Mouse (Mus musculus) lung, postnatal 0 days (tissue): ENCODE measurements around the gene Fam129b. TPM values are rescaled to one million over a fixed set of nuclear protein-coding genes. Genes with fewer than 3 reads are reported as not detected.

Experiments used
- ATAC-seq: fragments of 200-750 bp; cut with Nextera tagmentation; 2 replicates; pipeline ENCODE4 v1.8.0; 2017; ENCODE audit warnings: moderate library complexity
- DNase-seq: peaks from one replicate; pipeline ENCODE4 v3.0.0-alpha.2; 2016; ENCODE audit warnings: low spot score
- H3K27ac ChIP-seq: fragments of 300-500 bp; sonication (generic); 2 replicates; pipeline ENCODE4 v1.5.1; 2014; ENCODE audit warnings: antibody characterized with exemption, mild to moderate bottlenecking, low read length, mixed read lengths
- H3K27me3 ChIP-seq: fragments of 300-500 bp; sonication (generic); replicated peaks from 2 replicates; pipeline ENCODE4 v1.6.1; 2014; ENCODE audit warnings: low read length, mixed read lengths; ENCODE audit not compliant: insufficient read depth
- H3K36me3 ChIP-seq: fragments of 300-500 bp; sonication (generic); 2 replicates; pipeline ENCODE4 v1.6.1; 2014; ENCODE audit warnings: low read length, mixed read lengths; ENCODE audit not compliant: insufficient read depth
- H3K4me1 ChIP-seq: fragments of 300-500 bp; sonication (generic); 2 replicates; pipeline ENCODE4 v1.6.1; 2014; ENCODE audit warnings: antibody characterized with exemption, low read depth, low read length, mixed read lengths; ENCODE audit not compliant: insufficient read depth
- H3K4me2 ChIP-seq: fragments of 300-500 bp; sonication (generic); replicated peaks from 2 replicates; pipeline ENCODE4 v1.6.1; 2014; ENCODE audit warnings: low read depth, mild to moderate bottlenecking, low read length, moderate library complexity, mixed read lengths
- H3K4me3 ChIP-seq: fragments of 300-500 bp; sonication (generic); 2 replicates; pipeline ENCODE4 v1.5.1; 2014; ENCODE audit warnings: low read depth, low read length
- H3K9ac ChIP-seq: fragments of 300-500 bp; sonication (generic); replicated peaks from 2 replicates; pipeline ENCODE4 v1.6.1; 2014; ENCODE audit warnings: low read depth, mild to moderate bottlenecking
- H3K9me3 ChIP-seq: fragments of 300-500 bp; sonication (generic); 2 replicates; pipeline ENCODE4 v1.6.1; 2016; ENCODE audit warnings: low read length, mixed read lengths
- CTCF ChIP-seq: IDR thresholded peaks from 2 replicates; pipeline ENCODE4 v1.5.1; 2016; ENCODE audit warnings: antibody characterized with exemption, mild to moderate bottlenecking
- EP300 ChIP-seq: IDR thresholded peaks from 2 replicates; pipeline ENCODE4 v1.6.1; 2016; ENCODE audit warnings: antibody characterized with exemption, mild to moderate bottlenecking, control low read depth
- WGBS: fragments of 180-500 bp; shearing (Covaris S2); extraction: QIAGEN DNeasy Blood & Tissue Kit; methylation state at CpG from one replicate; pipeline ENCODE4 v1.1.7; 2014; 5-methylcytosine and 5-hydroxymethylcytosine counted together
- polyA plus RNA-seq: library from polyadenylated mRNA; unstranded; fragments of >200 nt; fragmentation: Nextera tagmentation; extraction: Ambion mirVana; gene quantifications from 2 replicates; pipeline ENCODE4 v1.2.1, GENCODE M21; 2015

The Fam129b gene
- polyA plus RNA-seq, 1 experiment from 2014 or later = 121 TPM

DNA sequence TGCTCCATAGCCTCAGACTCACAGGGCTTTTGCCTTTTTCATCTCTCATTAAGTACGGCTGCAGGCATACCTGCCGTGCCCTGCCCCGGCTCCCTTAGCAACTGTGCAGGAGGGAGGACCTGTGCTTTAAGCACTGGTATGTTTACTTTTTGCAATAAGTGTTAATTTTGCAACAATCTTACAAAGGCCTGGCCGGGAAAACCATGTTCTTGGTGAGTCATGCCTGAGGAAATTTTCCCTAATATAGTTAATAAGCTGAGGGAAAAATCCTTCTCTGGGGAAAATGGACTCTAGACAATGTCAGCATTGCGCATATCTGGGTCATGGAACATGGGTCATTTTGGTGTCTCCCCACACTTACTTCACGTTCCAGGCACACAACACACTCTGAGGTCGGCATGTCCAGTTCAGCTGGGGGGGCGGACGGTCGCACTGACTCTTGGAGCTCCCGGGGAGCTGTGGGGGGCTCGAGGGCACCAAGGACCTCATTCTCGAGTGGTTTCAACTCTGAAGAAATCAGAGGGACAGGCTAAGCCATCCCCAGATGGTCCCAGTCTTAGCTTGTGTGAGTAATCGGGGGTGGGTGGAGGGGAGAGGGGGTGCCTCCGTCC lies 51.8 kb downstream of the Fam129b start:
- no peak for TF ChIP-seq CTCF
- TF ChIP-seq EP300 = peak; percentile 97
- Histone ChIP-seq H3K4me3 (no peak overlapping the region), H3K4me1 (no peaks in the 10 kb centered on the region; the same call in 1 of the 2 replicates), H3K9ac (no peak overlapping the region), H3K27me3 (no peaks in the 10 kb centered on the region), H3K9me3 (no peaks in the 10 kb centered on the region), H3K36me3 (0 out of 2 replicates have a peak, but pooled peaks cover 17% of the 10 kb centered on the region), H3K4me2 (no peak overlapping the region), H3K27ac (peak overlapping the region; percentile 76)
- ATAC-seq (peak; percentile 79), DNase-seq (peak; percentile 95)
- 40% methylated on average over 15 of the region's 15 CpGs for WGBS

DNA sequence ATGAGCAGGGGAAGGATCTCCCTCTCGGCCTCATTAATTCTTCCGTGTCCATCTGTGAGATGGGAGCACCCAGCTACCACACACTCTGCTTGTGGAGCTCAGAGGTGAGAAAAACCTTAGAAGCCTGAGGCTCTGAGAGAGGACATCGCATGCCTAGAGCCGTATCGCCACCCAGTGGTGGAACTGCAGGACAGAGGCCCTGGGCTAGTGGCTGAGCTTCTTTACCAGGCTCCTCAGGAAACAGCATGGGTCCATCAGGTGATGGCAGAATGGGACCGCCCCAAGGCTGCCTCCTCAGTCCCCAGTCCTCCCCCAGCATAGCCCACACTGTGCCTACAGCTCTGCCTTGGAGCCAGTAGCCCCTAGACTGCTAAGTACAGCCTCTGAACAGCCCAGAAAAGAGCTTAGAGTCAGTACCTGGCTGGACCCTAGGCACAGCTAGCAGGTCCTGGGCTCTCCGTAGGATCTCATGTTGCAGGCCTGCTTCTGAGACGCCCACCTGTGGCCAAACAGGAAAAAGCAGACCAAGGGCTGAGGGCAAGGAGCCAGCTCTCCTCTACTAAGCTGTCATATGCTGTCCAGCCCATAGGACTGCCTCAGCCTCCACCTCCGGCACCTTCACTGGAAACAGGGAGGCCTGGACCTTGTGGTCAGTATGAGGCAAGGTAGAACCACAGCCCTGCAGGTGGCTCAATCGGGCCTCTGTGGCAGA lies 52.5 kb downstream of the Fam129b start:
- no peaks in the 10 kb centered on the region; the same call in 1 of the 2 replicates for H3K4me1 ChIP-seq
- WGBS = 26% methylated on average over 10 of the region's 10 CpGs
- H3K36me3 ChIP-seq = 0 out of 2 replicates have a peak, but pooled peaks cover 10% of the 10 kb centered on the region
- H3K4me3 ChIP-seq = no peak overlapping the region
- H3K27ac ChIP-seq = peak overlapping the region; percentile 76
- H3K9me3 ChIP-seq = no peaks in the 10 kb centered on the region
- no peak overlapping the region for H3K4me2 ChIP-seq
- H3K27me3 ChIP-seq = no peaks in the 10 kb centered on the region
- TF ChIP-seq EP300 = no peak
- TF ChIP-seq CTCF = peak; percentile 92
- peak; percentile 77 for ATAC-seq
- no peak overlapping the region for H3K9ac ChIP-seq
- DNase-seq = peak; percentile 94

- Histone ChIP-seq H3K36me3 (0 out of 2 replicates have a peak, but pooled peaks cover 5% of the 10 kb centered on the region), H3K27ac (peak overlapping the region; percentile 76), H3K9ac (no peak overlapping the region), H3K27me3 (no peaks in the 10 kb centered on the region), H3K4me1 (no peaks in the 10 kb centered on the region; the same call in 1 of the 2 replicates), H3K9me3 (no peaks in the 10 kb centered on the region), H3K4me3 (no peak overlapping the region), H3K4me2 (no peak overlapping the region)
- no peak for DNase-seq
- 78% methylated on average over 19 of the region's 19 CpGs for WGBS
- no peak for TF ChIP-seq CTCF
- TF ChIP-seq EP300 = no peak
- no peak for ATAC-seq
Observed at GRCm38 (mm10) chr2:32928947-32929829, 53.3 kb downstream of the Fam129b start.

- ATAC-seq (no peak), DNase-seq (peak; percentile 28)
- TF ChIP-seq EP300 = no peak
- TF ChIP-seq CTCF = no peak
- Histone ChIP-seq H3K4me1 (no peaks in the 10 kb centered on the region; the same call in 1 of the 2 replicates), H3K36me3 (no peaks in the 10 kb centered on the region), H3K4me3 (no peak overlapping the region), H3K9ac (no peak overlapping the region), H3K4me2 (no peak overlapping the region), H3K27me3 (no peaks in the 10 kb centered on the region), H3K27ac (no peak overlapping the region), H3K9me3 (no peaks in the 10 kb centered on the region)
- 66% methylated on average over 7 of the region's 7 CpGs for WGBS
Observed at GRCm38 (mm10) chr2:32931730-32932129, 55.8 kb downstream of the Fam129b start.

DNA sequence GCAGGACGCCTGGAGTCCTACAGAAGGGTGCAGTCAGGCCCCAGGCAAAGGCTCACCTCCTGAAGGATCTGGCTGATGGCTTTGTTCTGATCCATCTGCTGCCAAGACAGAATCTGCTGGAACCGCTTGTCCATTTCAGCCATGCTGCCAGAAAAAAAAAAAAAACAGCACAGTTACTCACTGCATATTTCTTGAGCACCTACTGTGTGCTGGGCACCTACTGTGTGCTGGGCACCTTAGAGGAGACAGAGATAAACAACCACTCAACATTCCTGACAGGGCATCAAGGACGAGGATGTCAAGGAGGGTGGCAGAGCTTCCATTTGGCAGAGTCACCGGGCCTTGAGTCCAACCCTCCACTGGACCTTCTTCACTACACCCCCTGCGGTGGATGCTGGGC lies 62.8 kb downstream of the Fam129b start:
- Histone ChIP-seq H3K36me3 (0 out of 2 replicates have a peak, but pooled peaks cover 7% of the 10 kb centered on the region), H3K27me3 (no peaks in the 10 kb centered on the region), H3K4me2 (no peak overlapping the region), H3K4me3 (no peak overlapping the region), H3K4me1 (no peaks in the 10 kb centered on the region), H3K9me3 (no peaks in the 10 kb centered on the region), H3K27ac (no peak overlapping the region), H3K9ac (no peak overlapping the region)
- TF ChIP-seq EP300 (no peak), CTCF (no peak)
- ATAC-seq = no peak
- 86% methylated on average over 5 of the region's 5 CpGs for WGBS
- DNase-seq = no peak

DNA sequence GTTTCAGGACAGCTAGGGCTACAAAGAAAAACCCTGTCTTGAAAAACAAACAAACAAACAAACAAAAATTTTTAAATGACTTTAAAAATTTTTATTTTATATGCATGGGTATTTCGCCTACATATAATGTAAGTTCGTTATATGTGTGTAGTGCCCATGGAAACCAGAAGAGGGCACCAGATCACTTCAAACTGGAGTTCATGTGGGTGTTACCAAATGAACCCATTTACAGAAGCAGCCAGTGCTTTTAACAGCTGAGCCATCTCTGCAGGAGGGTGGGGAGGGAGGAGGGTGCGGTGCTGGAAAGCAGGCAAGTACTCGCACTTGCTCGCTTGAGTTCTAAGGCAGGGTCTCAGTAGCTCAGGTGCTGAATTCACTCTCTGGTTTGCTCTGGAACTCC lies 63.5 kb downstream of the Fam129b start:
- Histone ChIP-seq H3K4me1 (no peaks in the 10 kb centered on the region), H3K36me3 (0 out of 2 replicates have a peak, but pooled peaks cover 8% of the 10 kb centered on the region), H3K27ac (no peak overlapping the region), H3K4me3 (no peak overlapping the region), H3K9me3 (no peaks in the 10 kb centered on the region), H3K9ac (no peak overlapping the region), H3K27me3 (no peaks in the 10 kb centered on the region), H3K4me2 (no peak overlapping the region)
- peak; percentile 64 for DNase-seq
- WGBS = 73% methylated on average over 5 of the region's 5 CpGs
- 0 out of 2 replicates have a peak, but pooled peaks have one; percentile 19 for ATAC-seq
- TF ChIP-seq CTCF = peak; percentile 72
- no peak for TF ChIP-seq EP300
